Mouse (Mus musculus): ENCODE data around the gene Eif4g2. TPM values are rescaled to one million over a fixed set of nuclear protein-coding genes. Genes with fewer than 3 reads are reported as not detected.

The Eif4g2 gene
- polyA plus RNA-seq, 1 experiment from 2014 or later = 669 TPM

Other genes starting within 250 kb of the Eif4g2 start
- gene Rnf141, start 238.6 kb downstream of the Eif4g2 start, polyA plus RNA-seq (2014; fragmentation: Nextera tagmentation; extraction: Ambion mirVana) = 39.5 and 40.2 TPM in 2 replicates
- 5.7 and 6.3 TPM in 2 replicates for gene Lyve1, start 219.8 kb downstream of the Eif4g2 start, polyA plus RNA-seq (2014; fragmentation: Nextera tagmentation; extraction: Ambion mirVana)
- 6.0 and 6.3 TPM in 2 replicates for gene Mrvi1, start 100.6 kb downstream of the Eif4g2 start, polyA plus RNA-seq (2014; fragmentation: Nextera tagmentation; extraction: Ambion mirVana)
- gene Ctr9, start 54.1 kb downstream of the Eif4g2 start, polyA plus RNA-seq (2014; fragmentation: Nextera tagmentation; extraction: Ambion mirVana) = 38.2 and 42.7 TPM in 2 replicates